Mouse (Mus musculus) urinary bladder, postnatal 4 days (tissue): ENCODE measurements at regions not wholly inside any gene's neighbourhood (a gene's known extent, or its start where the extent isn't known, plus 50 kb on each side); places are given as distances from the start of the nearest gene placed in this dataset.

ENCODE experiments used
- DNase-seq, 2 experiments: peaks; one replicate each; pipeline ENCODE4 v3.0.0; 2021 to 2022; ENCODE audit warnings: low spot score in 2 of 2

GRCm38 (mm10) chr11:79825881-79826280 is 136.3 kb downstream of the Utp6 start:
- no peak for DNase-seq

DNA sequence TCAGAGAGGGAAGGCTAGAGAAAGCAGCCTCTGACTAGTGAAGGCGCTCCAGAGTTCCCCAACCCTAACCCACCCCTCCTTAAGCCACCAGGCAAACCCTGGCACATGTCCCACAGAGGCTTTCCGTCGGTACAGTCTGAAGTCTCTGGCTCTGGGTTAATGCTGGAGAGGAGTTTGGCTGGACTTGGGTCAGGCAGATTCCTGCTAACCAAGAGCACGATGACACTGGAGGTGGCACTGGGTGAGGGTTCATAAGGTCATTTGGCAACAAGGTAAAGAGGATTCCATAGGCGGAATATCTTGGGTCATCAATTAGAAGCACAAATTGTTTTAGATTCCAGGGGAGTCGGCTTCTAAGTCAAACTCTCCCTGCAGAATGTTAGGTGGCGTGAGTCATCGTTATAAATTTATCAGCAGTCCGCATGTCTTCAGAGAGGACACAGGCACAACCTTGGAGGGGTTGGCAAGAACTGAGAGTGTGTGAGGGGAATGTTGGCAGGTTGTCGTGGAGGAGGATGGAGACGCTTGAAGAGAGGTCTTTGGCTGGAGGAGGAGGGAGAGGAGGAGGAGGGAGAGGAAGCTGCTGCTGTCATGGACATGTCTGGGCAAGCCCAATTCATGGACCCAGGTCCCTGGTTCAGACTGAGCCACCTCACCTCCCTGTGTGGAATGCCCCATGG is 138.4 kb downstream of the Utp6 start:
- DNase-seq: no peak

DNA sequence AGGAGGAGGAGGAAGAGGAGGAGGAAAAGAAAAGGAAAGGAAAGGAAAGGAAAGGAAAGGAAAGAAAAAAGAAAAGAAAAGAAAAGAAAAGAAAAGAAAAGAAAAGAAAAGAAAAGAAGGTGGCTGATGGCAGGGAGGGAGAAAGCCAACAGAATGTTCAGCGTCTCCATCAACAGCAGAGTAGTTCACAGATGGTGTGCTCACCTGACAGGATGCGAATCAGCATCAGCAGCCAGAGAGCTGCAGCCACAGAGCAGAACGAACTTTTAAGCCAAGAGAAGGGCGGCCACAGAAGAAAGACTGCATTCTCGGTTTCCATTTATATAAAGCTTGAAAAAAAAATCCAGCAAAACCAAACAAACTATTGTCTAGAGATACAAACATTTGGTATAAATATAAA is 140.2 kb downstream of the Utp6 start:
- DNase-seq: no peak

DNA sequence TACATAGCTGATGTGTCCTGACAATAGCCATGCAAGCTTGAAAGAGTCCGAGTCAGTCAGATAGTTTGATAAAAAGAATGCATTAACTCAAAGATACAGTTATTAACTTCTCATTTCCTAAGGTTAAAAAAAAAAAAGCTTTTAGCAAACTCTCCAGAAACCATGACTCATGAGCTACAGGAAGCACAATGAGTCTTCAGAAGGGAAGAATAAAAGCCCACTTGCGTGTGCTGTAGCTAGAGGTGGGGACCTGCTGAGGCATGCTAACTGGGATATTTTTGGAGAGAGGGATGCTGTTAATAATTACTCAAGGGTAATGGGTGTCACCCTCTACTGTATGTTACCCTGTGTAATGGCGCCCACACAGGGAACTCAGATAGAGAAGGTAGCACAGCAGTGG is 147.0 kb downstream of the Utp6 start:
- DNase-seq: no peak

- DNase-seq: no peak
Observed at GRCm38 (mm10) chr11:79806911-79807466, 155.2 kb downstream of the Utp6 start.

GRCm38 (mm10) chr11:79806417-79806816 is 155.8 kb downstream of the Utp6 start:
- no peak for DNase-seq

DNA sequence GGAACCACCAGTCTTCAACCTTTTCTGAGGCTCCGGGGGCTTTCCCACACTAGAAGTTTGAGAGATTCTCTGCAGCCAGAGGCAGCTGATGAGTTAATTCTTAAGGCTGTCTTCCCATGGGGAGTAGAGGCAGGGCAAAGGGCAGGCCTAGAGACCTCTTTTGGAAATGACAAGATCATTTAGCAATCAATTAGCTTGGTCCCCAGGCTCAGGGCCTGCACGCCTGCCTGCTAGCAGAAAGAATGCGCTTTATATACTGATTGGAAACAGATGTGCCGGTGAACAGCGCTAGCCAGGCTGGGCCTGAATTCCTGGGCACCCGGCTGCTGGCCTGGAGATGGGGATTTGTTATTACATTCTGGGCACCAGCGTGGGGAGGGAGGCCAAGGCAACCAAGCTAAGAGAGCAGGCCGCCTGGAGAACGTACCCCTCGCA is 156.2 kb downstream of the Utp6 start:
- peak in 1 of 2 experiments; percentile 52 for DNase-seq

GRCm38 (mm10) chr11:79803971-79804370 is 158.2 kb downstream of the Utp6 start:
- no peak for DNase-seq

DNA sequence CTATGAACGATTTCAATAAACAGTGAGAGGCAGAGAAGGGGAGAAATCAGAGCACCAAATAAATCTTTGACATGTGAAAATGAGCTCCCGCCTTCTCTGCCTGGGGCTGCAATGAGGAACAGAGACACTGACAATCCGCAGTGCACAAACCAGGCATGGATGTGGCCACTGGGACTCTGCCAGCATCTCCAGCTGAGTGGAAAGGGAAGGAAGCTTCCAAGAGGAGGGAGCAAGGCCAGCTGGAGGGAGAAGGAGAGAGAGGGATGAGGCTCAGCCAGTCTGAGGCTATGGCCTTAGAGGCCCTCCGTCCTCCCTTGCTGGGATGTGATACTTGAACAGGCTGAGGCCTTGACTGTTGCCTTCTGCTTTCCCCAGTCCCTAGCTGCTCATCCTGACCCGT is 159.2 kb downstream of the Utp6 start:
- peak; percentile 75 to 81 for DNase-seq

DNA sequence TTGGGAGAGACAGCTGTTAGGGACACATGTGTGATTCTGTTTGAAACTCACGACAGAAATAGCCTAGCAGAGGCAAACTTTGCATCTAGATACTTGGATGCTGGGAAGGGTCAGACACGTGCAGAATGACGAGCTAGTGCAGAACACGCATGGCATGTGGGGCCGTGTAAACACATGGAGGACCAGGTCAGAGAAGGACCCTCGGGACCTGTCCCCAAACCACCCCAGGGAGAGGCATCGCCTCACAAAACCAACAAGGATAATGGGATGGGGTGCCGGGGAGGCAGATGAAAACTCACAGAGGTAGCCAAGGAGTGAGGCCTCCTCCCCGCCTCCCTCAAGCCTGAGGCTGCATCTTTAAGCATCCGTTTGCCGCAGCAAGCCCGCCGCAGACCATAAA is 159.6 kb downstream of the Utp6 start:
- DNase-seq: no peak

DNA sequence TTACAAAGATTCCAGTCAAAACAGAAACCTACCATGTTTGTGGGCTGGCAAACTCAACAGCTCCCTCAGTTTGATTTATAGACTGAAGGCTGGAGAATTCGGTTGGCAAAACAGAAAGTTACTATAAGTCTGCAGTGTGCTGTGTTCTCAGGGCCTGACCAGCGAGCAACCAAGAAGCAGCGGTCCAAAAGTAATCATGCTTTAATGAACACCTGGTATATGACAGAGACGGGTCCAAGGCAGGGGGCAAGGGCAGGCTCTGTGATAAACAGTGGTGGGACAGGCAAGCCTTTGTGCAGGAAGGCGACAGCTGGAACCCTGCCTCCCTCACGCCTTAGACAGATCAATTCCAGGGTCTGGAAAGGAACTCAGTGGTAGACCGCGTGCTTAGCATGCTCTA is 161.9 kb downstream of the Utp6 start:
- no peak for DNase-seq

- DNase-seq: no peak
Observed at GRCm38 (mm10) chr11:79788251-79788741, 173.9 kb downstream of the Utp6 start.

- DNase-seq: no peak
Observed at GRCm38 (mm10) chr11:79787766-79788165, 174.4 kb downstream of the Utp6 start.

GRCm38 (mm10) chr11:79784071-79784470 is 178.1 kb downstream of the Utp6 start:
- no peak for DNase-seq

DNA sequence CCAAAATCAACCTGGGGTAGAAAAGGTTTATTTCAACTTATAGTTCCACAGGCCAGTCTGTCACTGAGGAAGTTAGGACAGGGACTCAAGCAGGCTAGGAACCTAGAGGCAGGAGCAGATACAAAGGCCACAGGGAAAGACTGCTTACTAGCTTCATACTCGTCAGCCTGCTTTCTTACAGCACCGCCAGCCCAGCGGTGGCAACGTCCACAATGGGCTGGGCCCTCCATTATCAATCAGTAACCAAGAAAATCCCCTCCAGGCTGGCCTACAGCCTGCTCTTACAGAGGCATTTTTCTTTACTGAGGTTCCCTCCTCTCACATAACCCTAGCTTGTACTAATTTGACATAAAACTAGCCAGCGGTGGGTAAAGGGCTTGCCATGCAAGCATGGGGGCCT is 180.2 kb downstream of the Utp6 start:
- no peak for DNase-seq

GRCm38 (mm10) chr11:79779756-79780155 is 182.4 kb downstream of the Utp6 start:
- no peak for DNase-seq

DNA sequence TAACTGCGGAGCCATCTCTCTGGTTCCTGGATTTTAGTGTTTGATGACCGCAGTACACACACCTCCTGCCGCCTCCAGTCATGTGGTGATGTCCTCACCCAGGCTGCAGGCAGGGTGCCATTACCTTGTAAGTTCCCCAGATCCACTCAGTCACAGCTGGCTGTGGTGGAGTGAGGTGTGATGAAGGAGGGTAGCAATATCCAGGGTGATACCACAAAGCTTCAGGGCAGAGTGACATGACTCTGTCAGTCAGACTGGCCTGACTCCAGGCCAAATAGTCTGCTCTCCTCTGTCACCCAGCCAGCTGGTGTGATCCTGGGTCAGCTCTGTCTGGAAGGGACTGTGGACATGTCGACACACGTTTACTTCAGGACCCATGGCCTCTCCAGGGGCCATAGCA is 183.7 kb downstream of the Utp6 start:
- DNase-seq: no peak

DNA sequence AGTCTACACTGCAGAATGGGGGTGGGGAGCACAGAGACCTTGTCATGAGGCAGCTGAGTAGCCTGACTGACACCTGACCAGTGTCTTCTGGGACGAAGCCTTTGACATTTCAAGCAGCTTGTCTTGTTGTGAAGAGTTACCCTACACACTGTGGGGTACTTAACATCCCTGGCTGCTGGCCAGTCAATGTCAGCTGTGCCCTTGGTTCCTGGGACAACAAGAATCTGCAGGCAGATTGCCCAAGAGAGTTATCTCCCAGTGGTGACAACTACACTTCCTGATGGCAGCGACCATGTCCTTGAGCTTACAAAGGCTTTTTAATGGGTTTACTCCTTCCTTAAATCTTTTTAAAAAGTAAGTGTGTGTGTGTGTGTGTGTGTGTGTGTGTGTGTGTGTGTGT is 184.2 kb downstream of the Utp6 start:
- no peak for DNase-seq

- no peak for DNase-seq
Observed at GRCm38 (mm10) chr11:79776577-79776976, 185.6 kb downstream of the Rab11fip4 start.

DNA sequence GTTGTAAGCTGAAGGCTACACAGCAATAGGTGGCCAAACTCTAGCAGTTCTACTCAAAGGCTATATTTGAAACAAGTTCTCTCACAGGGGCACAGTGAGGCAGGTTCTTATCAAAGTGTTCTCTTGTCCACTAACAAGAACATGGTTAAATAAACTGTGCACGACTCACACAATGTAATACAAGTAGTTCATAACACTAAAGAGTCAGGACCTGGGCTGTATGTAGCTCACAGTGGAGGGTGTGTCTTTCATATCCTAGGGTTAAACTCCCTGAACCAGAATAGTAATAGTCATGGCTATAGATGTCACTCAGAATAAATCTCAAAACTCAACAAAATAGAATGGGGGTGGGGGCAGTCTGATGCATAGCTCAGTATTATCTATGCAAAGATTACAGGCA is 182.7 kb downstream of the Rab11fip4 start:
- no peak for DNase-seq

DNA sequence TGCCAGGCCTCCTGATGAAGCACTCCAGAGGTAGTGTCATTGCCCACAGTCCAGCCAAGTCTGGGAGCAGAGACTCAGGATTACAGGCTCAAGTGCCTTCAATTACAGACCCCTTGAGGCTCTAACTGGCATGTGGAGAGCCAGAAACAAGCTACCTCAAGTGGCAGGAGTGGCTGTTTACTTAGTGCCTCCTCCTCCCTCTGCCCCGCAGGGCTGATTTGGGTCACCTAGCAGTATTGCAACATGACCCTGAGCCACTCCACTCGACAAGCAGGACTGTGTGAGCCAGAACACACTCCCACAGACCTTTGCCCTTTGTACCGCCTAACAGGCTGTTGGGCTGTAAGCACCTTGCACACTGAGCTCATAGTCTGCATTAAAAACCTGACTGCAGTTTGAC is 180.4 kb downstream of the Rab11fip4 start:
- no peak for DNase-seq

DNA sequence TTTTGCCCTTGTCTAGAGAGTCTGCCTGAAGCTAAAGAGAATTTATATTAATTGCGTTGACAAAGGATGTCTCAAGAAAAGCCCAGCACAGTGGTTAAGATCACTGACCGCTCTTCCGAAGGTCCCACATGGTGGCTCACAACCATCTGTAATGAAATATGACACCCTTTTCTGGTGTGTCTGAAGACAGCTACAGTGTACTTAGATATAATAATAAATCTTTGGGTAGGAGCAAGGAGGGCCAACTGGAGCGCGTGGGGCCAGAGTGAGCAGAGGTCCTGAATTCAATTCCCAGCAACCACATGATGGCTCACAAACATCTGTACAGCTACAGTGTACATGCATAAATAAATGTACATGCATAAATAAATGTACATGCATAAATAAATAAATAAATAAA is 176.1 kb downstream of the Rab11fip4 start:
- DNase-seq: no peak

GRCm38 (mm10) chr11:79766036-79766435 is 175.0 kb downstream of the Rab11fip4 start:
- no peak for DNase-seq

DNA sequence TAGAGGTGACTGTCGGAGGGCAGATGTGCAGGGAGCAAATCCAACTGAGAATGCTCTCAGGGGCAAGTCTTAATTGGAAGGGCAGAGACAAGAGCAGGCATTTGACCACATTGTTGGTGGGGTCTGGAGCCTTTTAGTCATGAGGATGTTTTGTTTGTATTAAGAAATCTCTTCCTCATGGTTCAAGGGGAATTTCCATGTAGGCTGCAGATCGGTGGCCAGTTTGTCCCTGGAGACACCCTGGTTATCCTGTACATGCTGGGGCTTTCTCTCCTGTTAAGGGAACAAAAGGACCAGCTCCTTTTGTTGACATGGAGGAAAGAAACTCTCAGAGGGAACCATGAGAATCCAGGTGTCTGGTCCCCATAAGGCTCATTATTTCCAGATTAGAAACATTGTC is 174.4 kb downstream of the Rab11fip4 start:
- DNase-seq: no peak
